In genomic region chr10:119447930-119448329, GRCm38 (mm10) we compare ENCODE assay signal across 23 mouse cellular contexts. TPM values are rescaled to one million over a fixed set of nuclear protein-coding genes. Genes with fewer than 3 reads are reported as not detected.
DNase-seq lines count a peak whose midpoint lies in the region; ATAC-seq and TF ChIP-seq lines count a peak whose summit lies in the region.
"Had no signal": no experiment of that assay in that cellular context is flagged by ENCODE, and none has a peak within 500 bp of the region (broad histone marks: within the 10 kb centered on the region; RNA-seq: fewer than 3 reads in every experiment).

No protein-coding gene starts in this region.

- H3K4me2 ChIP-seq in liver, embryonic 16.5 days (ENCODE audit: low read depth, low read length): 0 out of 2 replicates have a peak overlapping the region, but pooled peaks have one; percentile 1
- H3K4me2 ChIP-seq in liver, embryonic 12.5 days: no peak overlapping the region
- peak overlapping the region; percentile 21; the same call in 1 of the 2 replicates for H3K4me2 ChIP-seq in lung, embryonic 16.5 days (ENCODE audit: low read depth, low read length)
- H3K4me2 ChIP-seq: embryonic facial prominence, embryonic 15.5 days; heart, embryonic 12.5 days had no signal

- no peaks in the 10 kb centered on the region for H3K27me3 ChIP-seq in kidney, adult 2 months (replicated peaks; ENCODE audit: control insufficient read depth, insufficient read depth, low read length)
- peaks cover 4% of the 10 kb centered on the region for H3K27me3 ChIP-seq in liver, embryonic 16.5 days (ENCODE audit: control insufficient read depth, insufficient read depth, low read depth, low read length)
- peaks cover 17% of the 10 kb centered on the region for H3K27me3 ChIP-seq in liver, embryonic 12.5 days (replicated peaks)
- no peaks in the 10 kb centered on the region; the same call in 1 of the 2 replicates for H3K27me3 ChIP-seq in lung, embryonic 16.5 days (ENCODE audit: control insufficient read depth, insufficient read depth, low read depth, low read length)

- ATAC-seq in liver, embryonic 16.5 days (ENCODE audit: low read depth): no peak
- ATAC-seq in liver, embryonic 12.5 days: no peak
- ATAC-seq in lung, embryonic 16.5 days (ENCODE audit: low read depth): no peak
- ATAC-seq: CD4-positive, CD25-positive, alpha-beta regulatory T cell, adult 4 months; forebrain, embryonic 14.5 days had no signal

- no peaks in the 10 kb centered on the region for H3K4me1 ChIP-seq in kidney, adult 2 months (ENCODE audit: control insufficient read depth, insufficient read depth, low read length)
- H3K4me1 ChIP-seq in liver, embryonic 16.5 days (ENCODE audit: control insufficient read depth, low read depth, low read length): no peaks in the 10 kb centered on the region; the same call in 1 of the 2 replicates
- H3K4me1 ChIP-seq in liver, embryonic 12.5 days: no peaks in the 10 kb centered on the region
- H3K4me1 ChIP-seq in lung, embryonic 16.5 days (replicated peaks; ENCODE audit: control insufficient read depth, insufficient read depth, low read length): no peaks in the 10 kb centered on the region
- no peaks in the 10 kb centered on the region for H3K4me1 ChIP-seq in lung, adult 2 months (ENCODE audit: control insufficient read depth, insufficient read depth, low read length)

- H3K27ac ChIP-seq in kidney, adult 2 months (ENCODE audit: insufficient read depth, low read depth, low read length): no peak overlapping the region
- no peak overlapping the region for H3K27ac ChIP-seq in liver, embryonic 16.5 days (ENCODE audit: low read length)
- H3K27ac ChIP-seq in liver, embryonic 12.5 days: no peak overlapping the region
- no peak overlapping the region for H3K27ac ChIP-seq in lung, embryonic 16.5 days (ENCODE audit: low read length)
- H3K27ac ChIP-seq: embryonic facial prominence, embryonic 15.5 days; forebrain, embryonic 10.5 days; gastrocnemius, adult 2 months; hindbrain, embryonic 10.5 days had no signal

- H3K9ac ChIP-seq in liver, embryonic 16.5 days (ENCODE audit: low read depth, low read length): no peak overlapping the region
- H3K9ac ChIP-seq in liver, embryonic 12.5 days: no peak overlapping the region
- H3K9ac ChIP-seq in lung, embryonic 16.5 days (ENCODE audit: low read length): no peak overlapping the region
- H3K9ac ChIP-seq: embryonic facial prominence, embryonic 15.5 days; heart, embryonic 12.5 days had no signal

- TF ChIP-seq CTCF in kidney, adult 2 months (conservative IDR thresholded peaks at IDR 0.05; ENCODE audit: insufficient read depth, insufficient read length, low read depth, low read length): no peak
- TF ChIP-seq CTCF in lung, adult 2 months (IDR thresholded peaks at IDR 0.05; ENCODE audit: insufficient read depth, low read length): no peak

- no peak for TF ChIP-seq POLR2A in kidney, adult 2 months (IDR thresholded peaks at IDR 0.05; ENCODE audit: low read depth, low read length)
- TF ChIP-seq POLR2A in lung, adult 2 months (IDR thresholded peaks at IDR 0.05; ENCODE audit: borderline replicate concordance, extremely low read depth, low read depth, low read length): no peak

- peak; percentile 14 for DNase-seq in kidney, adult 2 months
- DNase-seq in kidney, postnatal 4 days: no peak
- no peak for DNase-seq in lung, adult 2 months
- no peak for DNase-seq in cerebellum, postnatal 25 days
- DNase-seq: adrenal gland, adult 8-10 months; adrenal gland, postnatal 36 days; B cell, adult 2 months; cerebellum, adult 2 months; cerebellum, postnatal 10 days; embryo, embryonic 11 days; gastrocnemius, adult 2 months; gastrocnemius, postnatal 25 days had no signal

- no peaks in the 10 kb centered on the region for H3K9me3 ChIP-seq in liver, embryonic 16.5 days (replicated peaks; ENCODE audit: control insufficient read depth, low read length)
- no peaks in the 10 kb centered on the region for H3K9me3 ChIP-seq in liver, embryonic 12.5 days (replicated peaks)
- H3K9me3 ChIP-seq in lung, embryonic 16.5 days (ENCODE audit: control insufficient read depth, low read length): no peaks in the 10 kb centered on the region
- H3K9me3 ChIP-seq: embryonic facial prominence, embryonic 15.5 days; forebrain, embryonic 10.5 days; heart, embryonic 12.5 days; hindbrain, embryonic 10.5 days had no signal

- no peaks in the 10 kb centered on the region for H3K36me3 ChIP-seq in kidney, adult 2 months (ENCODE audit: control insufficient read depth, insufficient read depth, low read length)
- no peaks in the 10 kb centered on the region for H3K36me3 ChIP-seq in liver, embryonic 16.5 days (ENCODE audit: control insufficient read depth, insufficient read depth)
- no peaks in the 10 kb centered on the region for H3K36me3 ChIP-seq in liver, embryonic 12.5 days
- H3K36me3 ChIP-seq in lung, embryonic 16.5 days (ENCODE audit: control insufficient read depth, insufficient read depth, low read length): no peaks in the 10 kb centered on the region
- H3K36me3 ChIP-seq: embryonic facial prominence, embryonic 15.5 days; forebrain, embryonic 10.5 days; G1E; heart, embryonic 12.5 days; hindbrain, embryonic 10.5 days had no signal

- no peak overlapping the region; the same call in 1 of the 2 replicates for H3K4me3 ChIP-seq in kidney, adult 2 months (ENCODE audit: insufficient read depth, low read depth, low read length)
- no peak overlapping the region for H3K4me3 ChIP-seq in liver, embryonic 16.5 days (ENCODE audit: low read depth, low read length)
- H3K4me3 ChIP-seq in liver, embryonic 12.5 days: no peak overlapping the region
- H3K4me3 ChIP-seq in lung, embryonic 16.5 days (ENCODE audit: low read length): no peak overlapping the region
- H3K4me3 ChIP-seq in lung, adult 2 months (replicated peaks; ENCODE audit: extremely low read depth, low read depth, low read length): no peak overlapping the region
- H3K4me3 ChIP-seq: embryonic facial prominence, embryonic 15.5 days; erythroblast, embryonic 14.5 days; forebrain, embryonic 10.5 days; gastrocnemius, adult 2 months; heart, embryonic 12.5 days; hindbrain, embryonic 10.5 days had no signal

- 45% methylated on average over 3 of the region's 3 CpGs for WGBS in kidney, adult 2 months
- 55% methylated on average over 3 of the region's 3 CpGs for WGBS in liver, embryonic 16.5 days (ENCODE audit: insufficient replicate concordance)
- WGBS in liver, embryonic 12.5 days (ENCODE audit: insufficient replicate concordance): 70% methylated on average over 3 of the region's 3 CpGs
- WGBS in lung, embryonic 16.5 days: 67% methylated on average over 3 of the region's 3 CpGs
- 66% methylated on average over 3 of the region's 3 CpGs for WGBS in lung, adult 2 months

RNA-seq across cellular contexts. Expression of gene Grip1, which starts 5.7 kb away (rescaled TPM):
- polyA plus RNA-seq in kidney, adult 2 months (2012; rRNA removed): 2.5 and 2.7 TPM in 2 replicates
- polyA plus RNA-seq in liver, embryonic 16.5 days (2015; fragmentation: Nextera tagmentation; extraction: Ambion mirVana): 0.50 and 0.55 TPM in 2 replicates
- polyA plus RNA-seq in liver, embryonic 12.5 days (2016; fragmentation: Nextera tagmentation; extraction: Ambion mirVana): 0.86 and 1.1 TPM in 2 replicates
- polyA plus RNA-seq in lung, embryonic 16.5 days (2015; fragmentation: Nextera tagmentation; extraction: Ambion mirVana): 1.8 and 2.0 TPM in 2 replicates
- 1.0 and 1.3 TPM in 2 replicates for polyA plus RNA-seq in lung, adult 2 months (2012; rRNA removed)
- polyA plus RNA-seq: CD4-positive, CD25-positive, alpha-beta regulatory T cell, adult 4 months; erythroblast, embryonic 14.5 days; G1E had no signal
